Mouse (Mus musculus): Measurements from ENCODE around the gene Scoc.

Gene Scoc

GRCm38 (mm10) chr8:83397726-83398125 is 60.5 kb downstream of the Scoc start:
- DNase-seq (ENCODE audit: low spot score) = no peak

GRCm38 (mm10) chr8:83396680-83397079 is 61.5 kb downstream of the Scoc start:
- no peak for DNase-seq (ENCODE audit: low spot score)

DNA sequence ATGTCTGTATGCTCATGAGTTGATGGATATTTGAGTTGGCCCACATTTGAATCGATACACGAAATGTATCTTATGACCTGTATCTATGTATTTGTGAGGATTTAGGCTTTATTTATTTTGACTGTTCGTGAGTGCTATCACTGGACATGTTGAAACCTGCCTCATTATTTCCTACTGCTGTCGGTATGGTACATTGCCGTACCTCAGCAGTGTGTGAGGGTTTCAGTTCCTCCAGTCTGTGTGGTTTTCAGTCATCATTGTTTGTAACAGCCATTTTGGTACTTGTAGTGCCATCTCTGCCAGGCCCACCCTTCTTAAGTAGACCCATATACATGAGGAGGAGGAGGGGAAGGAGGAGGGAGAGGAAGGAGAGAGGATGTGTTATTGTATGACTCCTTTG is 63.9 kb downstream of the Scoc start:
- no peak for DNase-seq (ENCODE audit: low spot score)

- DNase-seq (ENCODE audit: low spot score) = no peak
Observed at GRCm38 (mm10) chr8:83392521-83392920, 65.7 kb downstream of the Scoc start.

GRCm38 (mm10) chr8:83390006-83390701 is 68.0 kb downstream of the Scoc start:
- no peak for DNase-seq (ENCODE audit: low spot score)

DNA sequence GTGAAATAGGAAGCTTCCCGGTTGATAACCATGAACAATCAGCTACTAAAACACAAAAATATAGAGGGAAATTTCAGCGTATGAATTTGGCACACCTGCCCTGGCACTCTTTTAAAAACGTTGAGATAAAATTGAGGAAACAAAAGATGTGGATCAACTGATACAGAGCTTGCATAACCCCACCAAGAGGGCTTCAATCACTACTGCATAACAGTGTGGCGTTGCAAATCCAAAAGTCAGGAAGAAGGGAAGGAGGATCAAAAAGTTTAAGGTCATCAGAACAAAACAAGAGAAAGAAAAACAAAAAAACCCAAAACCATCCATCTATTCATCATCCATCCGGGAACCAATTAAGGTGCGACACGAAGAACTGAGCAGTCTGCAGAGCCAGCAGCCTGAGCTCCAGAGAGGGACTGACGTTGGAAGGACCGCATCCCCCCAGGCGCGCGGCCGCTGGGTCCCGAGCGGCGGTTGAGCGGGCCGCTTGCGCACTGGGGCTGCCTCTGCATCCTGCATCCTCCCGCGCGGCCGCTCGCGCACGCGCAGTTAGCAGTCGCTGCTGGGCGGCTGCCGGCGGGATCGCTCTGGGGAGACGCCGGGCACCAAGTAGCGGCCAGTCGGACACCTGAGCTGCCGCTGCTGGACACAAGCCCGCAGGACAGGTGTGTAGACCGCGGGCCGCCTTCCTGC is 68.7 kb downstream of the Scoc start, which contains the start of gene Clgn:
Gene Clgn (plus strand): TSS at position 552 of the 690 bp plus-strand sequence.
- peak; percentile 37 for DNase-seq (ENCODE audit: low spot score)

GRCm38 (mm10) chr8:83382850-83383249 is 75.3 kb downstream of the Scoc start:
- DNase-seq (ENCODE audit: low spot score) = no peak

DNA sequence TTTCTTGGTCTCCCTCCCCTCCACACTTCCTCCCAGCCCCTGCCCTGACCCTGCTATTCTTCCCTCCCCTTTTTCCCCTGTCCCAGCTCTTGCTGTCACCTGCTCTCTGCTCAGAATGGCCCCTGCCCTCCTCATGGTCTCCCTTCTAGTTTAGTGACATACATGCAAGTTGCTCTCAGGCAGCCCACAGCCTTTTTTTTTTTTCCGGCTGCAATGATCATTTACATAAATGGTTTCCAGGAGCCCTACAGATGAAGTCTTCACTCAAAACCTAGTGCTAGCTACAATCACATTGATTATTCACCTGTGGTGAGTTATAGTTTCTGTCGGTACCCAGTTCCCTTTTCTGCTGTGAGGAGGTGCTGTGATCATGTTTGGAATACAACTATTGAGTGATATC is 77.2 kb downstream of the Scoc start:
- DNase-seq (ENCODE audit: low spot score) = no peak

GRCm38 (mm10) chr8:83380141-83380540 is 78.0 kb downstream of the Scoc start:
- no peak for DNase-seq (ENCODE audit: low spot score)
